In genomic region chr12:86103852-86104251, GRCm38 (mm10) we compare ENCODE assay signal across 8 mouse cellular contexts. TPM values are rescaled to one million over a fixed set of nuclear protein-coding genes. Genes with fewer than 3 reads are reported as not detected.
DNase-seq lines count a peak whose midpoint lies in the region; ATAC-seq and TF ChIP-seq lines count a peak whose summit lies in the region.

No protein-coding gene starts in this region.

- H3K9me3 ChIP-seq in neural tube, embryonic 13.5 days, result no peaks in the 10 kb centered on the region
- no peaks in the 10 kb centered on the region for H3K9me3 ChIP-seq in stomach, postnatal 0 days (ENCODE audit: control insufficient read depth, low read length)

- no peak for TF ChIP-seq EP300 in heart, adult 2 months (IDR thresholded peaks at IDR 0.05; ENCODE audit: insufficient read depth, low read depth, low read length)
- no peak for TF ChIP-seq EP300 in stomach, postnatal 0 days (optimal IDR thresholded peaks at IDR 0.05)

- H3K4me2 ChIP-seq in neural tube, embryonic 13.5 days, result no peak overlapping the region
- no peak overlapping the region for H3K4me2 ChIP-seq in stomach, postnatal 0 days (replicated peaks; ENCODE audit: low read depth)

- TF ChIP-seq POLR2A in heart, adult 2 months (IDR thresholded peaks at IDR 0.05; ENCODE audit: insufficient read depth, low read depth, low read length), result no peak

- H3K4me3 ChIP-seq in heart, adult 2 months, result no peak overlapping the region
- H3K4me3 ChIP-seq in neural tube, embryonic 13.5 days, result no peak overlapping the region
- H3K4me3 ChIP-seq in stomach, postnatal 0 days (ENCODE audit: low read depth, low read length), result no peak overlapping the region

- H3K27ac ChIP-seq in heart, adult 2 months, result peak overlapping the region; percentile 76
- peak overlapping the region; percentile 33; the same call in 1 of the 2 replicates for H3K27ac ChIP-seq in neural tube, embryonic 13.5 days (replicated peaks)
- peak overlapping the region; percentile 63; the same call in 1 of the 2 replicates for H3K27ac ChIP-seq in stomach, postnatal 0 days (replicated peaks)

- 33% methylated on average over 8 of the region's 8 CpGs for WGBS in heart, adult 2 months
- WGBS in neural tube, embryonic 13.5 days, result 53% methylated on average over 8 of the region's 8 CpGs
- 40% methylated on average over 8 of the region's 8 CpGs for WGBS in stomach, postnatal 0 days

- no peaks in the 10 kb centered on the region for H3K27me3 ChIP-seq in heart, adult 2 months (ENCODE audit: control insufficient read depth, insufficient read depth, low read length)
- H3K27me3 ChIP-seq in neural tube, embryonic 13.5 days, result no peaks in the 10 kb centered on the region
- H3K27me3 ChIP-seq in stomach, postnatal 0 days (ENCODE audit: control insufficient read depth, insufficient read depth, low read length), result no peaks in the 10 kb centered on the region

- DNase-seq in heart, adult 2 months, result no peak
- no peak for DNase-seq in heart, adult 11 months
- DNase-seq in neural tube, embryonic 10.5 days (ENCODE audit: extremely low spot score, low spot score), result no peak
- peak; percentile 46 for DNase-seq in kidney, postnatal 10 days
- peak; percentile 42 for DNase-seq in stomach, postnatal 0 days (ENCODE audit: low spot score)
- no peak for DNase-seq in ovary, postnatal 36 days (ENCODE audit: low spot score)
- no peak for DNase-seq in frontal cortex, postnatal 14 days (ENCODE audit: low spot score in 2 of 2)

- no peak; the same call in 1 of the 2 replicates for ATAC-seq in neural tube, embryonic 13.5 days (ENCODE audit: low read depth)
- ATAC-seq in stomach, postnatal 0 days (ENCODE audit: low FRiP score, low TSS enrichment), result no peak; the same call in 1 of the 2 replicates

- H3K9ac ChIP-seq in heart, adult 2 months (ENCODE audit: low read depth, low read length), result no peak overlapping the region
- H3K9ac ChIP-seq in neural tube, embryonic 13.5 days, result peak overlapping the region; percentile 17; the same call in 1 of the 2 replicates
- no peak overlapping the region for H3K9ac ChIP-seq in stomach, postnatal 0 days (ENCODE audit: low read length)

- no peaks in the 10 kb centered on the region for H3K79me2 ChIP-seq in heart, adult 2 months (replicated peaks; ENCODE audit: control insufficient read depth, insufficient read depth, low read length)

- no peaks in the 10 kb centered on the region for H3K36me3 ChIP-seq in heart, adult 2 months (ENCODE audit: control insufficient read depth, insufficient read depth, low read length)
- 0 out of 2 replicates have a peak, but pooled peaks cover 7% of the 10 kb centered on the region for H3K36me3 ChIP-seq in neural tube, embryonic 13.5 days
- H3K36me3 ChIP-seq in stomach, postnatal 0 days (ENCODE audit: control insufficient read depth, insufficient read depth, low read length), result no peaks in the 10 kb centered on the region; the same call in 1 of the 2 replicates

- peaks cover 6% of the 10 kb centered on the region; the same call in 1 of the 2 replicates for H3K4me1 ChIP-seq in heart, adult 2 months (ENCODE audit: control insufficient read depth, insufficient read depth, low read length)
- H3K4me1 ChIP-seq in neural tube, embryonic 13.5 days (replicated peaks), result peaks cover 21% of the 10 kb centered on the region
- H3K4me1 ChIP-seq in stomach, postnatal 0 days (replicated peaks; ENCODE audit: control insufficient read depth, insufficient read depth), result no peaks in the 10 kb centered on the region

- no peak for TF ChIP-seq CTCF in heart, adult 2 months (IDR thresholded peaks at IDR 0.05)
- TF ChIP-seq CTCF in stomach, postnatal 0 days (IDR thresholded peaks at IDR 0.05; ENCODE audit: low read depth), result no peak

- intact Hi-C loops in heart, adult 2 months (cut with DNase I), result no loop called here

RNA-seq across cellular contexts. Expression of gene Ift43, which starts 21.5 kb away (rescaled TPM):
- total RNA-seq in heart, adult 2 months (2021), result 10 to 100 TPM; 21.6 to 26.1 TPM
- polyA plus RNA-seq in heart, adult 2 months (2012; rRNA removed), result 31.9 and 39.2 TPM in 2 replicates
- polyA plus RNA-seq in neural tube, embryonic 13.5 days (2015; fragmentation: Nextera tagmentation; extraction: Ambion mirVana), result 58.4 and 62.2 TPM in 2 replicates
- 48.0 and 49.4 TPM in 2 replicates for polyA plus RNA-seq in stomach, postnatal 0 days (2015; fragmentation: Nextera tagmentation; extraction: Ambion mirVana)

RNA-seq across cellular contexts. Expression of gene Tgfb3, which starts 25.0 kb away (rescaled TPM):
- total RNA-seq in heart, adult 2 months (2021), result 10 to 100 TPM; 15.2 to 15.4 TPM
- polyA plus RNA-seq in heart, adult 2 months (2012; rRNA removed), result 14.8 and 18.6 TPM in 2 replicates
- polyA plus RNA-seq in neural tube, embryonic 13.5 days (2015; fragmentation: Nextera tagmentation; extraction: Ambion mirVana), result 8.1 and 10.4 TPM in 2 replicates
- 9.4 and 9.5 TPM in 2 replicates for polyA plus RNA-seq in stomach, postnatal 0 days (2015; fragmentation: Nextera tagmentation; extraction: Ambion mirVana)

Comparison
In these comparisons a context has a peak if more than half of its experiments do, and no peak if none do; other contexts are left out.
1. DNase-seq: peak in kidney, postnatal 10 days (single experiment) and stomach, postnatal 0 days (single experiment); none in heart, adult 2 months (0 of 2), heart, adult 11 months (single experiment), neural tube, embryonic 10.5 days (single experiment), ovary, postnatal 36 days (single experiment) and frontal cortex, postnatal 14 days (0 of 2).
2. Peak in every context shown above with its lines, with median percentiles within 50 percentile points of each other: H3K27ac ChIP-seq.